Mouse (Mus musculus) forebrain, embryonic 14.5 days (tissue): ENCODE results near the gene Gm15319. TPM values are rescaled to one million over a fixed set of nuclear protein-coding genes. Genes with fewer than 3 reads are reported as not detected.
A peak's percentile ranks its signal among the peaks of the same experiment; 100 is the strongest.
"Not testable (repeated sequence)": the region's sequence is repeated elsewhere in the genome, so short reads cannot be mapped to it uniquely, and the experiment has no call there.

Source experiments
- ATAC-seq: fragments of 200-750 bp; cut with Nextera tagmentation; 2 replicates; pipeline ENCODE4 v1.8.0; 2017; ENCODE audit warnings: mild to moderate bottlenecking, moderate library complexity
- DNase-seq: peaks from one replicate; pipeline ENCODE4 v3.0.0-alpha.2; 2015; ENCODE audit warnings: low spot score
- H3K27ac ChIP-seq: fragments of 300-500 bp; sonication (generic); 2 replicates; pipeline ENCODE4 v1.5.1; 2014; ENCODE audit warnings: low read depth, mild to moderate bottlenecking, control low read depth, low read length, moderate library complexity
- H3K27me3 ChIP-seq: fragments of 300-500 bp; sonication (generic); replicated peaks from 2 replicates; pipeline ENCODE4 v1.6.1; 2014; ENCODE audit warnings: low read length, control low read depth, mixed read lengths; ENCODE audit not compliant: control insufficient read depth, insufficient read depth
- H3K36me3 ChIP-seq: fragments of 300-500 bp; sonication (generic); 2 replicates; pipeline ENCODE4 v1.6.1; 2014; ENCODE audit warnings: low read length, control low read depth; ENCODE audit not compliant: control insufficient read depth, insufficient read depth
- H3K4me1 ChIP-seq: fragments of 300-500 bp; sonication (generic); 2 replicates; pipeline ENCODE4 v1.6.1; 2014; ENCODE audit warnings: antibody characterized with exemption, low read length, control low read depth; ENCODE audit not compliant: control insufficient read depth, insufficient read depth
- H3K4me2 ChIP-seq: fragments of 300-500 bp; sonication (generic); 2 replicates; pipeline ENCODE4 v1.6.1; 2014; ENCODE audit warnings: mild to moderate bottlenecking, control low read depth, low read length
- H3K4me3 ChIP-seq: fragments of 300-500 bp; sonication (generic); 2 replicates; pipeline ENCODE4 v1.5.1; 2014; ENCODE audit warnings: low read depth, low read length, control low read depth
- H3K9ac ChIP-seq: fragments of 300-500 bp; sonication (generic); 2 replicates; pipeline ENCODE4 v1.6.1; 2014; ENCODE audit warnings: mild to moderate bottlenecking, low read length, control low read depth, moderate library complexity
- H3K9me3 ChIP-seq: fragments of 300-500 bp; sonication (generic); replicated peaks from 2 replicates; pipeline ENCODE4 v1.6.1; 2016; ENCODE audit warnings: low read length, control low read depth, mixed read lengths; ENCODE audit not compliant: control insufficient read depth
- WGBS: fragments of 180-500 bp; shearing (Covaris S2); extraction: QIAGEN DNeasy Blood & Tissue Kit; methylation state at CpG from one replicate; pipeline ENCODE4 v1.1.7; 2014; 5-methylcytosine and 5-hydroxymethylcytosine counted together
- polyA plus RNA-seq: library from polyadenylated mRNA; unstranded; fragments of >200 nt; fragmentation: Nextera tagmentation; extraction: Ambion mirVana; gene quantifications from 2 replicates; pipeline ENCODE4 v1.2.1, GENCODE M21; 2014

The Gm15319 gene
- polyA plus RNA-seq, 1 experiment from 2014 or later = 0.14 TPM

DNA sequence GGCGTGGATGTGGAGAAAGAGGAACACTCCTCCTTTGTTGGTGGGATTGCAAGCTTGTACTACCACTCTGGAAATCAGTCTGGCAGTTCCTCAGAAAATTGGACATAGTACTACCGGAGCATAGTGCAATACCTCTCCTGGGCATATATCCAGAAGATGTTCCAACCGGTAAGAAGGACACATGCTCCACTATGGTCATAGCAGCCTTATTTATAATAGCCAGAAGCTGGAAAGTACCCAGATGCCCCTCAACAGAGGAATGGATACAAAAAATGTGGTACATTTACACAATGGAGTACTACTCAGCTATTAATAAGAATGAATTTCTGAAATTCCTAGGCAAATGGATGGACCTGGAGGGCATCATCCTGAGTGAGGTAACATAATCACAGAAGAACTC, 9.4 kb downstream of the Gm15319 start:
- H3K27me3 ChIP-seq, H3K4me1 ChIP-seq, H3K9ac ChIP-seq, H3K27ac ChIP-seq, H3K36me3 ChIP-seq, H3K4me3 ChIP-seq, H3K9me3 ChIP-seq, ATAC-seq, H3K4me2 ChIP-seq, DNase-seq: not testable (repeated sequence)
- 97% methylated on average over 1 of the region's 3 CpGs for WGBS

DNA sequence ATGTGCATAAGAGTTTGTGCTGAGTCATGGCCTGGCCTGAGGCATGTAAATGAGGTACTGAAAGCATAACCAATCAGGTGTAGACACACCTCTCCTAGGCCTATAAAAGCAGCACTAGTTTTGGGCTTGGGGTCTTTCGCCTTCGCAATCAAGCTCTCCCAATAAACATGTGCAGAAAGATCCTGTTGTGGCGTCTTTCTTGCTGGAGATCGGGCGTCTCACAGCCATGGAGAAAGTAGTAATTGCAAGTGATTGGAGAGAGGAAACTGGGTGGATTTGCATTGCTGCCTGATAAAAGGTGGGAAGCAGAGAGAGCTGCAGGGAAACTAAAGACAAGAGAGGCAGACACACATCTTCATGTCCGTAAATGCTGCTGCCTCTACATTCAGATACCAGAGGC, 60.3 kb downstream of the Gm15319 start:
- H3K9me3 ChIP-seq, H3K4me2 ChIP-seq, H3K4me3 ChIP-seq, H3K9ac ChIP-seq, H3K27me3 ChIP-seq, H3K36me3 ChIP-seq, ATAC-seq, DNase-seq, H3K27ac ChIP-seq, H3K4me1 ChIP-seq: not testable (repeated sequence)
- 89% methylated on average over 5 of the region's 6 CpGs for WGBS

DNA sequence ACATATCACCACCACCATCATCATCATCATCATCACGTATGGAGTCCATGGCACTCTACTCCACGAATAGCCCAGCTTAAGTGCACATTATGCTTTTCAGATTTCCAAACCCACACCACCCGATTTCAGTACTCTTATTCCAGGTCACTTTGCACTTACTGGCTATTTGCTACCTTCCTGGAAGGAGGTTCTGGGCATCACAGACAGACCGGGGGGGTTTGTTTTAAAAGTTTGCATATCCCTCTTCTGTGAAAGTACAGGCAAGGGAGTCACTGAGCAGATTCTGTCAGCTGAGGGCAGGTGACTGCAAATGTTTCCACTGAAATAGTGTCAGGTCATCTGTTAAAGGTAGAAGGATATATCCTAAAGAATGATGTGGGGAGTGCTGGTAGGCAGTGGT, 63.0 kb downstream of the Gm15319 start:
- H3K27ac ChIP-seq, H3K9me3 ChIP-seq, H3K9ac ChIP-seq, H3K27me3 ChIP-seq, ATAC-seq, H3K4me3 ChIP-seq, H3K4me1 ChIP-seq, H3K36me3 ChIP-seq, H3K4me2 ChIP-seq, DNase-seq: not testable (repeated sequence)
- WGBS = 81% methylated on average over 4 of the region's 4 CpGs

DNA sequence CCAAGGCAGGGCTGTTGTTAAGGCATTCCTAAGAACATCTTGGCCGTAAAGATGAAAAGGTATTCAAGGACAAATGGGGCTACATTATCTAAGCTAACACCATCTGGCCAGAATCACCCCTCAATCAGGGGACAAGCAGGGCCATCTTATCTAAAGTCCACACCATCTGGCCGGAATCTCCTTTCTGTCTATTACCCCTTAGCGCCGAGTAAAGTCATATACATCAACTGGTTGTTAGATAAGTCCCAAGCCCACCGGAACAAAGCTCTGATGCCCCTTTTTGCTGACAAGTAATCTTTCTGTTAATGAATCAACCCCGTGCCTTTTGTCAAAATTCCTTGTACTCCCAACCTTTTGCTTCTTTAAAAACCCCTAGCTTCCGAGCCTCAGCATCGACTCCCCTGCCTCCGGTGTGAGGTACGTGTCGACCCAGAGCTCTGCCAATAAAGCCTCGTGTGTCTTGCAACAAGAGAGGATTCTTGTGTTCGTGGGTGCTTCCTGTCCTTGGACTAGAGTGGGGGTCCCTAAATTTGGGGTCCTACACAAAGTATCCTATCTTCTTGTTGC, 65.0 kb downstream of the Gm15319 start:
- ATAC-seq, H3K4me3 ChIP-seq, DNase-seq, H3K9me3 ChIP-seq, H3K36me3 ChIP-seq, H3K4me2 ChIP-seq, H3K27ac ChIP-seq, H3K9ac ChIP-seq, H3K4me1 ChIP-seq, H3K27me3 ChIP-seq: not testable (repeated sequence)
- WGBS = 78% methylated on average over 12 of the region's 13 CpGs

DNA sequence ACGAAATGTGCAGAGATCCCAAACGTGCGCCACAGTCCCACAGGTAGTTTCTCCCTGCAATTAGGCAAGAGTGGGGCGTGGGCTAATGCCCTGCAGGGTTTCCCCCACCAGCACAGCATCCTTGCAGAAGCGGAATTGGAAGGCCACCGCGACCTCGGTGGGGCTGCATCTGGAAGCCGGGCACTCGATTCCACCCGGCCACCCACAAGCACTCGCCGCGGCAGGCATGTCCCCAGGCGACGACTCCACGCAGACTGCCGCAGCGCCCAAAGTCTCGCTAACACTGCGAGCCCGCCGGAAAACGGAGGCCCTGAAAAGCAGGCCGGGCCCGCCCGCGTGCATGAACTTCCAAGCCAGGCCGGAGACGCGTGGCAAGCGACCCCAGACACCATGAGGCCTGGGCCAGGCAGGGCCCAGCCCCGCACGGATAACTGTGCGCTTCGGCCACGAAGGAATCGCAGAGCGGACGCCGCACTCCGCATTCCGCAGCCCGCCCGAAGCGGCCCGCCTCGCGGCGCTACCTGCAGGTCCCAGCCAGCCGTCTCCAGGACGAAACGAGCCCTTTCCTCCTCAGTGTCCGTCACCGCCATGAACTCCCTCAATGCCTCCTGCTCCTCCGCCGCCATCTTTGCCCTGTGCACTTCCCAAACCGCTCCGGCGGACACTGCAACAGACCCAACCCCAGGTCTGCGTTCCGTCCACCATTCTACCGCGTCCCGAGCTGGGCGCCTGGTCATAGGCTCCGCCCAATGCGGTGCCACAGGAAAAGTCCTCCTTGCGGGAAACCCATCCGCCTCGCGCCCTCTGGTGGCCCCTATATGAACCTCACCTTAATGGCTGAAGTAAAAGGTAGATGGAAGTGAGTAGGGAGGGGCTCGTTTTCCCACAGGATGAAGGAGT, 66.0 kb downstream of the Gm15319 start:
- ATAC-seq (peak; percentile 99), DNase-seq (peak; percentile 87)
- Histone ChIP-seq H3K4me3 (peak overlapping the region; percentile 55), H3K9ac (peak overlapping the region; percentile 79), H3K4me2 (peak overlapping the region; percentile 53), H3K27ac (peak overlapping the region; percentile 60; the same call in 1 of the 2 replicates)
- H3K4me1 ChIP-seq, H3K9me3 ChIP-seq, H3K36me3 ChIP-seq, H3K27me3 ChIP-seq: not testable (repeated sequence)
- WGBS = 25% methylated on average over 54 of the region's 73 CpGs

DNA sequence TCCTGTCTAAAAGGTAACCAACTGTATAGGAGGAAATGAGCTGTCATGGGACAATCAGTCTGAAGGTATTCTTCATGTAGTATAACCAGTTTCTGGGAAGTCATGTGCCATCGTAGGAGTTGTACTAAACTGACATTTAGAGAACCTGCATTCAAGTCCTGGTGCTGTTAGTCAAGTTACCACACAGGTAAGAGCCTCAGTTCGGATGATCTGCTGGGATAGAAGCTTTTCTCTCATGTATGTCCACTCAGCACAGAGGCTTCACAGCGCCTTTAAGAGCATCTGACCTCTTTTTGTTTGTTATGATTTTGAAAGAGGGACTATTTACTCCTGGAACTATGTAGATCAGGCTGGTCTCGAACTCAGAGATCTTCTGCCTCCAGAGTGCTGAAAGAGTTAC, 67.1 kb downstream of the Gm15319 start:
- not testable (repeated sequence) for H3K27me3 ChIP-seq, H3K27ac ChIP-seq, H3K9ac ChIP-seq, DNase-seq, H3K36me3 ChIP-seq, H3K4me1 ChIP-seq, H3K9me3 ChIP-seq, H3K4me2 ChIP-seq, H3K4me3 ChIP-seq, ATAC-seq
- WGBS = 81% methylated on average over 2 of the region's 4 CpGs

DNA sequence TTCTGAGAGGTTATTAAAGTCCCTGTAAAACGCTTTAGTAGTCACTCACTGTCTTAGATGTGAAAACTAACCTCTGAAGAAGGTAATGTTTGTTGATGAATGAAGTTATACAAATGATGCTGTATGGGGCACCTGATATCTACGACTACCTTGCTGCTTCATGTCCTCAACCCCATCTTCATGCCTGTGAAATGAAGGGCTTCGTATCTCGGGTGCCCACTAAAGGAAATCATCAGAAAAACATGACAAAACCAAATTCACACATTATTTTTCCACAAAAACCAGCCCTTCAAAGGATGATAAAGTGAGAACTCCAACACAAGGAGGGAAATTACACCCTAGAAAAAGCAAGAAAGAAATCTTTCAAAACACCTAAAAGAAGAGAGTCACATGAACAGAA, 68.2 kb downstream of the Gm15319 start:
- ATAC-seq, H3K27ac ChIP-seq, H3K36me3 ChIP-seq, DNase-seq, H3K27me3 ChIP-seq, H3K4me3 ChIP-seq, H3K4me1 ChIP-seq, H3K9ac ChIP-seq, H3K4me2 ChIP-seq, H3K9me3 ChIP-seq: not testable (repeated sequence)
- WGBS = 92% methylated on average over 3 of the region's 4 CpGs

DNA sequence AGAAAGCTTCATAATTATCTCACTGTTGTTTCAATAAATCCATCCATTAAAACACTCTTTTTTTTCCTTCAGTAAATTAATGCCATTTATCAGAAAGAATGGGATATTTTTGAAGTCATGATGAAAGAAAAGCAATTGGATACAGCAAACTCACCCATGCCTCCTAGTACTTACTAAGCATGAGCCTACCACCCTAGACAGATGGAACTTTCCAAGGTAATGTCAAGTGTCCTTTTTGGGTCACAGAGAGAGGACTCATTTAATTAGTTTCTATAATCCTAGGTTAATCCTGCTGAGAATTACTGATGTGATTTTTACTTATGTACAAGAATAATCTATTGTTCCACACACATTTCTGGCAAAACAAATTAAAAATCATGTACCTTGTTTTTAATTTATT, 69.0 kb downstream of the Gm15319 start:
- H3K27ac ChIP-seq = not testable (repeated sequence)

DNA sequence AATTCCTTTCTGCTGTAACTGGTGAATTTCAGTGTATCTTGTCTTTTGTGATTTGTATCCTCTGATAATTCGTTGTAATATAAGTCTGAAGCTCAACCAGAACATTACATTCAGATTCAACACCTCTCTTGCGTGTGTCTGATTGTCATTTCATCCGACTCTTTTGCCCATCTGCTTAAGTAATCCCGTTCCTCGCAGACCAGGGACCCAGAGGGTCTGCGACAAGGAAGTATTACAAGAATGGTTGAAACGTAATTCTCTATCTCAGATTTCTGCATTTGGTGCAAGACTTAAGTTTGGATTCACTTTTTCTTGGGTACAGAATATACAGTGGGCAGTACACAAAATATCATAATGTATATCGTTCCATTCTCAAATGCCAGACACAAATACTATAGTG, 73.0 kb downstream of the Gm15319 start:
- H3K27me3 ChIP-seq, H3K9ac ChIP-seq, H3K36me3 ChIP-seq, ATAC-seq, H3K4me1 ChIP-seq, H3K27ac ChIP-seq, H3K4me2 ChIP-seq, DNase-seq, H3K9me3 ChIP-seq, H3K4me3 ChIP-seq: not testable (repeated sequence)
- WGBS = 90% methylated on average over 4 of the region's 8 CpGs

More for the DNA sequence above, 69.0 kb downstream of the Gm15319 start:
- not testable (repeated sequence) for H3K27me3 ChIP-seq, H3K4me1 ChIP-seq, DNase-seq, H3K4me3 ChIP-seq, H3K36me3 ChIP-seq, H3K4me2 ChIP-seq, H3K9ac ChIP-seq, H3K9me3 ChIP-seq, ATAC-seq
